Mouse (Mus musculus): ENCODE measurements around the gene Uqcrh.

The Uqcrh gene

DNA sequence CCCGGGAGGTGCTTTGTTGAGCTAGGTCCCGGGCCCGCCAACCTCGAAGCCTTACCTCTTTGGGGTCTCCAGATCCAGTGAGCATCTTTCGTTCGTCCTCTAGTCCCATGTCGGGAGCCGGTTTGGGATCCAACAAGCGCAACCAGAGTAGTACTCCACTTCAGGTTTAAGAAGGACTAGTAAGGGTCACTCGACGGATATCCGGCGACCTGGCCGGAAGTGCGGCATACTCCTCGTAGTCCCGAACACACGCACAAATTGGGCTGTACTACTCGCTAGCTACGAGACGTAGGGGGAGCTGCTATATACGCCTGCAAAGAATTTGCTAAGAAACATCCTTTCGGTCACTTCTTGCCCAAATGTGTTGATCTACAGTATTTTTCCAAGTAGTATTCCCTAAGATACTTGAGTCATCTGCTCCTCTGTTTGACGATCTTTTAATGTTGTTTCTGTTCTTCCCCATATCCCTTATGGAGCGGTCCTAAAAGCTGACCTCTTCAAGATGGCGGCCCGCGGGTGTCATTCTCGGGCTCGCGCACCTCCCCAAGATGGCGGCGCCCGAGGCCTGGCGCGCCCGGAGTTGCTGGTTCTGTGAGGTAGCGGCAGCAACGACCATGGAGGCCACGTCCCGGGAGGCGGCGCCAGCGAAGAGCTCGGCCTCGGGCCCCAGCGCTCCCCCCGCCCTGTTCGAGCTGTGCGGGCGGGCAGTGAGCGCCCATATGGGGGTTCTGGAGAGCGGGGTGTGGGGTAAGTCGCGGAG lies at the start of gene Uqcrh, which contains the start of gene Lrrc41:
Gene Uqcrh, minus strand, starts transcription at position 211 of the 760 bp plus-strand sequence.
Gene Lrrc41, plus strand, starts transcription at position 409 of the 760 bp plus-strand sequence.
- peak; percentile 90 to 95 for DNase-seq (ENCODE audit: low spot score in 2 of 2)

GRCm38 (mm10) chr4:116123602-116124519 lies 49.0 kb upstream of the Uqcrh start, which contains the start of the genes Rad54l and Pomgnt1:
Gene Rad54l (minus strand): TSS chr4:116123690.
Gene Pomgnt1 (plus strand): TSS chr4:116123840.
- peak; percentile 74 to 83 for DNase-seq (ENCODE audit: low spot score in 2 of 2)

DNA sequence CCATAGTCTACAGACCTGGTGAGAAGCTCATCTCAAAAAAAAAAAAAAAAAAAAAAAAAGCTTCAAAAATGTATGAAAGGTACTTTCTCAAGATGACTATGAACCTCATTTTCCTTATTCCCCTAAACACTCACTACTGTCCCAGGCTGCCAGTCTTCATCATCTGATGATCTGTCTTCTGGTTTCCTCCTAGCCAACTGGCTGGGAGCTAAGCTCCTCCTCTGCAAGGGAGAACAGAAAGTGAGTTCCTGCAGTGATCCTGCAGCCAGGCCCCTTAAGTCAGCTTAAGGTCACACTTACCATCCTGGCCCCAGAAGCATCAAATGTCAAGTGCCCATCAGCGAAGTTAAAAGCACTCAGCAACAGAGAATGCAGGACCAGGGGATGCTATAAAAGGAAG lies 47.9 kb upstream of the Uqcrh start:
- no peak for DNase-seq (ENCODE audit: low spot score in 2 of 2)

DNA sequence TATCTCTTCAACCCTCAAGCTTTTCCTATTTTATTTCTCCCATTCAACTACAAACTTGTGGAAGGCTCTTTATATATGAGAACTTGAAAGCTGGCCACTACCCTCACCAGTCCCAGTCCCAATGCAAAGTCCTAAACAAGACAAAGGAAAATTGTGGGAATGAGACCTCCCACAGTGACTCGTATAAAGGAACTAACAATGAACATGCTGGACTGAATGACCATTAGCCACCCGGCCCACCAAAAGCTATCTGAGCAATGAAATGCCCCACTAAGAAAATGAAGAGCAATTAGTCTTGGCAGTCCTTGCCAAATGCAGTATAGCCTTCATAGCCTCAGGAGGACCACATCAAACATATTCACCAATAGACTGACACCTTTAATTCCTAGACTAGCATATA lies 36.6 kb upstream of the Uqcrh start:
- DNase-seq (ENCODE audit: low spot score in 2 of 2), result no peak

DNA sequence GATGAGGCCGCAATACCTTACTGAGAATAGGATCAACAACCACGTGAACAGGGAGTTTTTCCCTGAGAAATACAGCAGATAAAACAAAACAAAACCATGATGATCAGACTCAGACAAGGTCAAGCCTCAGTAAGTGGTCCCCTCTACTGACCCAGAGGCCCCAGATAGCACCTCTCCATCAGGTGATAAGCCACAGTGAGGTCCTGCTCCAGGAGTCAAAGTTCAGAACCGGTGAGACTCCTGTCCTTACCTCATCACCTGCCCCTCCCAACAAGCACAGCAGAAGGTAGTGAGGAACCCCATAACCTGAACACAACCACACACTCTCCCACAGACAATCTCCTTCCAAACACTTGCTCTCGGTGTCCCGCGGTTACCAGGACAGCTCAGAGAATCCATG lies 35.8 kb upstream of the Uqcrh start:
- no peak for DNase-seq (ENCODE audit: low spot score in 2 of 2)

DNA sequence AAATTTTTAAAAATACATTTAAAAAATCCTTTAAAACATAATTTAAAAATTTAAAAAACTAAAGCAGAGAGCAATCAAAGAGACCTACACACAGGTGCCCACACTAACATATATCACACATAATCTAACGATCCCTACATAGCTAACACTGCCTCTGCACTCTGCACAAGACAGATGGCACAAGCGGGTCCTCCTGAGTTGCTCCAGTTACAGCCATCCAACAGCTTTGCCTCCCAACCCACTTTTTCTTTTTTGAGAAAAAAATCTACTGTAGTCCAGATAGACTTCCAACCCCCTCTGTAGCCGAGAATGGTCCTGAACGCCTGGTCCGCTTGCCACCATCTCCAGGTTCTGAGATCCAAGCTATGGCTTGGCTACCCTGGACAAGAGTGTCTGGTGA lies 30.4 kb upstream of the Uqcrh start:
- no peak for DNase-seq (ENCODE audit: low spot score in 2 of 2)

DNA sequence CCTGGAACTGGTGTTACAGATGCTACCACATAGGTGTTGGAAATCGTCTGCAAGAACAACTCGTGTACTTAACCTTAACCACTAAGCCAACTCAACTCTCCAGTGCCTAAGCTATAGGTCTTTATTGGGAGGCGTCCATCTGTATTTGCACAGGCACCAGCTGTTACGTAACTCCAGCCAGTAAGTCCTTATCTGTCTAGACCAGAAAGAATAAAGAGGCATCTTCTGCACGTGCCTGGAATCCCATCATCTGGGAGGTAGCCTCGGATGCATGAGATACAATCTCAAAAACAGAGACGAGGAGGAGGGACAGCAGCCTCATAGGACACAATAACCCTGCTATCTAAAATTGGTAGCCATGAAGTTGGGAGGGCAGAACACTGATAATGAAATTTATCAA lies 26.1 kb upstream of the Uqcrh start:
- DNase-seq (ENCODE audit: low spot score in 2 of 2), result no peak

GRCm38 (mm10) chr4:116097211-116097610 lies 22.3 kb upstream of the Uqcrh start:
- no peak for DNase-seq (ENCODE audit: low spot score in 2 of 2)

DNA sequence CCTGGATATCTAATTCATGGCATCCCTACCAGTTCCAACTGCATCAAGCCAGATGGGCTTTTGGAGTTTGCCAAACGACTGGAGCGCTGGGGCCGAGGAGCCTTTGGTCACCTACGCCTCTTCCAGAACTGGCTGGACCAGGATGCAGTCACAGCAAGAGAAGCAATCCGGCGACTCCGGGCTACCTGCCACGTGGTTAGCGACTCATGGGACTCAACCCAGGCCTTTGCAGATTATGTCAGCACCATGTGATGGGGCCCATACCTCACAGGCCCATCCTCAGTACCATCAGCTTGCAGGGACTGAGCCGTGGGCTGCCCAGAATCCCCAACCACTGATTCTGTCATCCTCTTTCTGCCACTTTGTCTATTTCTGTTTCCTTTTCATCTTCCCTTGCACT lies 21.4 kb upstream of the Uqcrh start:
- no peak for DNase-seq (ENCODE audit: low spot score in 2 of 2)

- DNase-seq (ENCODE audit: low spot score in 2 of 2), result no peak
Observed at GRCm38 (mm10) chr4:116088510-116089249, 13.8 kb upstream of the Uqcrh start.

DNA sequence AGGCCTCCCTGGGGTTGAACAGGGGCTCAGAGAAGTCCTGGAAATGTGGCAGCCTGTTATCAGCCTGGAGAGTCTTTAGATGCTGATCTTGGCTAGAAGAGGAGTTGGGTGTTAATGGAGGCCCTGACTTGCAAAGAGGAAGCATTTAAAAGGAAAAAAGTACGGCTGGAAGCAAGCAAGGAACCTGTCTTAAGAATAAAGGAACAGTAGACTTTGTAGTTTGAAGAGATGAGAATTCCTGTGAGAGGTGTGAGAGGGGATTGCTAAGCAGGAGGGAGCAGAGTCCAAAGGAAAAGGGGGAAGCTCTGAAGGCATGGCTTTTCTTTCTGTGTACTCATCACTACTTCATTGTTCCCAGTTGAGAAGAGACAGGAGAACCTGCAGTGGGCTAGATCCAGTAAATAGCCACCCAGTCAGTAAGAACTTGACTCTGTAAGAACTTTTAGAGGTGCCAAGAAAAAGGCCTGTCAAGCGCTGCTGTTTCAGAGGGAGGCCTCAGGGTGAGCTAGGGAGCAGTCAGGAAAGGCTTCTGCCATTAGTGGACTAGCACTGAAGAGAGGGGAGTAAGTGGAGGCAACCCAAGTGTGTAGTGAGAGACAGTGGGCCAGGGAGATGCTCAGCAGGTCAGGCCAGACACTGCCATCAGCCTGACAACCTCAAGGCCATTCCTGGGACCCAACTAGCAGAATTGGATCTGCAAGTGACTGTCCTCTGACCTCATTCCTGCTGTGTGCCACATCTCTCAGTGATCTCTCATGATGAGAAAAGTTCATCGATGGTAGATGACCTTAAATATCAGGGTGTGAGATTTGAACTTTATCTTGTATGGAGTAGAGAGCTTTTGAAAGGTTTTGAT lies 2.6 kb upstream of the Uqcrh start:
- no peak for DNase-seq (ENCODE audit: low spot score in 2 of 2)

GRCm38 (mm10) chr4:116076369-116077231 lies 1.7 kb upstream of the Uqcrh start:
- peak in 1 of 2 experiments; percentile 45 for DNase-seq (ENCODE audit: low spot score in 2 of 2)

- DNase-seq (ENCODE audit: low spot score in 2 of 2), result peak; percentile 72 to 79
Observed at GRCm38 (mm10) chr4:116075631-116076368, 929 bp upstream of the Uqcrh start.

GRCm38 (mm10) chr4:116074145-116074675 lies 661 bp downstream of the Uqcrh start:
- no peak for DNase-seq (ENCODE audit: low spot score in 2 of 2)

DNA sequence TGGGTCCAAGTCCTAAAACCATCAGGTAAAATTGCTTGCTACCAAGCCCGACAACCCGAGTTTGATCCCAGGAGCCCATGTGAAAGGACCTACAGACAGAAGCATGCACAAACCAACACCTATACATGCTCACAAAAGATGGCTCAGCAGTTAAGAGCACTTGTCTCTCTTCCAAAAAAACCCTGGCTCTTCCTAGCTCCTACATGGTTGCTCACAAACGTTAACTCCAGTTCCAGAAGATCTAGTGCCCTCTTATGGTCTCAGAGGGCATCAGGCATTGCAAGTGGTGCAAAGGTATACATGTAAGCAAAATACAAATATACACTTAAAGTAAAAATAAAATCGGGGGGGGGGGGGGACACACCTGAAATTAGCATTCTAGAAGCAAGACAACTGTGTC lies 1.7 kb downstream of the Uqcrh start:
- DNase-seq (ENCODE audit: low spot score in 2 of 2), result no peak

DNA sequence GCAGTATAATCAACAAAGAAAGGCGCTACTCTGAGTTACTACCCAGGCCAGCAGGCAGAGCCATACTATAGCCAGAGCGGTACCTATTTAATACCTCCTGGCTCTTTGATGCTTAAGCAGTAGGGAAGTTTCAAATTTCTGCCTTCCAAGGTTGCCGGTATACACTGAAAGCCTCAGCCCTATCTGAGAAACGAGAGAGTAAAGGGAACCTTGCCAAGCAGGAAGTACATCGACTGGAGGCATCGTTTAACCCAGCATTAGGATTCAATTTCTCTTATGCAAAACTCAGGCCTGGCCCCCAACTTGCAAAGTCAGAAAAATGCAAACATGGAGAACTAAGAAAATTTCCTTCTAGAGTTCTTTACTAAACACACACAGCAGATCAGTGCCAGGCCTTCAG lies 4.8 kb downstream of the Uqcrh start:
- no peak for DNase-seq (ENCODE audit: low spot score in 2 of 2)

DNA sequence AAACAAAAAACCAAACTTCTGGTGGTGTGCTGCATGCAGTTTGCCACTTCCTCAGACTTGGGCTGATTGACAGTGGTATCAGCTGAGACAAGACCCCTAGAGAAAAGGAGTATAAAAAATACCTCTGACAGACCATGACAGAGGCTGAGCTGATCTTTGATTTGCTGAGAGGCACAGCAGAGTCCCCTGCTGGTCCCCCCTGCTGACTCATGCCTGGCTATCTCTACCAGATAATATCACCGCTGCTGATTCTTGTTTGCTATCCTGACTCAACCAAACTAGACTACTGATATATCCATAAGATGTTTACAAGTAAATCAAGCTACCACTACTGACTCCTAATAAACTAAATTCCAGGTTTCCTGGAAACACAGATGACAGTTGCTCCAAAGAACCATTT lies 11.0 kb downstream of the Uqcrh start:
- no peak for DNase-seq (ENCODE audit: low spot score in 2 of 2)

DNA sequence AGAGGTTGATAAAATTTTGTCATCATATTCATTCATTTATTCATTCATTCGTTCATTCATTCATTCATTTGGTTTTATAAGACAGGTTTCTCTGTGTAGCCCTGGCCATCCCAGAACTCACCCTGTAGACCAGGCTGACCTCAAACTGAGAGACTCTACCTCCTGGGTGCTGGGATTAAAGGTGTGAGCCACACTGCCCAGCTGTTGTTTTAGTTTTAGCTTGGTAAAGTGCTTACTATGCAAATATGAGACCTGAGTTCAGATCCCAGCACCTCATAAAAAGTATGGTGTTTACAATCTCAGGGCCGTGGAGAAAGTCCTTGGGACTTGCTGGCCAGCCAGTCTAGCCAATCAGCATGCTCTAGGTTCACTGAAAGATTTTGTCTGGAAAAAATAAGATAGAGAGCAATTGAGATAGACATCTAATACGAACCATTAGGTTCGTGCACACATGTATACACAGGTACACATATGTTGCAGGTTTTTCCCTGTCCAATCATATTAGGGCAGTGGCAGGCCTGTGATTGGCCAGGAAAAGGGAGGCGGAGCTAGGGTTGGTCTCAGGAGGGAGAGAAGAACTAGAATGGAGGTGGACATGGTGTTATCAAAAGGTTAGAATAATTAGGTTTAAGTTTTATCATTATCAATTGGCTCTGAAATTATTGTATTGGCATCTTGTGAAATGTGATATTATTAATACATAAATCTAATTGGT lies 15.7 kb downstream of the Uqcrh start:
- no peak for DNase-seq (ENCODE audit: low spot score in 2 of 2)
